Comparison of ENCODE assay signal across 22 mouse cellular contexts in the genomic region with DNA sequence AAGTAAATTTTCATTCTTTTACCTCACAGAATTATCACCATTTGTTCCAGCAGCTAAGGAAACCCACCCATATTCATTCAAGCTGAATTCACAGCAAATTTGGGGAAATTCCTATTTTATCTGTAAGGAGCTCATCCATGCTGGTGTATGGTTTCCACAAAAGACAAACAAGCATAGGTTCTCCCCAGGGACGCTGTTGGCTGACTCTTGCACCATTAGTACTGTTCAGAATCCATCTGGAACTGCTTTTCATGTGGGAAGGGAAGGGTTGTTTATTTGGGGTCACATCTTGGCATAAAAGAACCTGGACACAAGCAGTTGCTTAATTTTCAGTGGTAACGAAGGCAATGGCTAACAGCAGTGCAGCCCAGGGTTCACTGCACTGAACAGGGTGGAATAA.
"Had no signal": no experiment of that assay in that cellular context is flagged by ENCODE, and none has a peak within 500 bp of the region (broad histone marks: within the 10 kb centered on the region; RNA-seq: fewer than 3 reads in every experiment).

No protein-coding gene starts in this region.

- H3K4me1 ChIP-seq: liver, embryonic 12.5 days; liver, embryonic 15.5 days; megakaryocyte, embryonic 14.5 days; midbrain, embryonic 13.5 days had no signal

- DNase-seq: kidney, adult 8-10 months; kidney, postnatal 10 days; layer of hippocampus, postnatal 36 days; liver; lung, adult 18-20 months; lung, postnatal 10 days; lung, postnatal 36 days; retina, postnatal 1 day; thymus, adult 18-20 months; thymus, postnatal 36 days had no signal

- H3K4me2 ChIP-seq: kidney, embryonic 15.5 days; limb, embryonic 13.5 days; liver, embryonic 12.5 days; liver, embryonic 15.5 days; lung, embryonic 15.5 days; midbrain, embryonic 13.5 days had no signal

- H3K27me3 ChIP-seq: kidney, embryonic 15.5 days; liver, embryonic 12.5 days; liver, embryonic 15.5 days; lung, embryonic 15.5 days; midbrain, embryonic 13.5 days had no signal

- H3K4me3 ChIP-seq: kidney, embryonic 15.5 days; left cerebral cortex, adult 2 months; limb, embryonic 10.5 days; limb, embryonic 13.5 days; liver, embryonic 12.5 days; liver, embryonic 15.5 days; lung, embryonic 15.5 days; megakaryocyte, embryonic 14.5 days; midbrain, embryonic 10.5 days; midbrain, embryonic 13.5 days; myocyte had no signal

- H3K36me3 ChIP-seq: kidney, embryonic 15.5 days; limb, embryonic 10.5 days; limb, embryonic 13.5 days; liver, embryonic 12.5 days; liver, embryonic 15.5 days; lung, embryonic 15.5 days; midbrain, embryonic 10.5 days; midbrain, embryonic 13.5 days had no signal

- H3K27ac ChIP-seq: kidney, embryonic 15.5 days; left cerebral cortex, adult 2 months; limb, embryonic 10.5 days; limb, embryonic 13.5 days; liver, embryonic 12.5 days; liver, embryonic 15.5 days; lung, embryonic 15.5 days; midbrain, embryonic 10.5 days; midbrain, embryonic 13.5 days had no signal

- H3K9ac ChIP-seq: kidney, embryonic 15.5 days; limb, embryonic 13.5 days; liver, embryonic 12.5 days; liver, embryonic 15.5 days; lung, embryonic 15.5 days; midbrain, embryonic 13.5 days had no signal

- ATAC-seq: liver, embryonic 12.5 days; midbrain, embryonic 13.5 days; midbrain, embryonic 16.5 days had no signal

- H3K9me3 ChIP-seq: kidney, embryonic 15.5 days; limb, embryonic 10.5 days; limb, embryonic 13.5 days; liver, embryonic 12.5 days; liver, embryonic 15.5 days; lung, embryonic 15.5 days; megakaryocyte, embryonic 14.5 days; midbrain, embryonic 10.5 days; midbrain, embryonic 13.5 days had no signal
